Mouse (Mus musculus) urinary bladder, postnatal 0 days (tissue): ENCODE results near the gene Stfa2. TPM values are rescaled to one million over a fixed set of nuclear protein-coding genes. Genes with fewer than 3 reads are reported as not detected.

ENCODE experiments used
- polyA plus RNA-seq: library from polyadenylated mRNA; unstranded; fragments of >200 nt; fragmentation: Nextera tagmentation; extraction: Ambion mirVana; gene quantifications from 2 replicates; pipeline ENCODE4 v1.2.1, GENCODE M21; 2015

The Stfa2 gene
- 1.3 and 12.5 TPM in 2 replicates for polyA plus RNA-seq

DNA sequence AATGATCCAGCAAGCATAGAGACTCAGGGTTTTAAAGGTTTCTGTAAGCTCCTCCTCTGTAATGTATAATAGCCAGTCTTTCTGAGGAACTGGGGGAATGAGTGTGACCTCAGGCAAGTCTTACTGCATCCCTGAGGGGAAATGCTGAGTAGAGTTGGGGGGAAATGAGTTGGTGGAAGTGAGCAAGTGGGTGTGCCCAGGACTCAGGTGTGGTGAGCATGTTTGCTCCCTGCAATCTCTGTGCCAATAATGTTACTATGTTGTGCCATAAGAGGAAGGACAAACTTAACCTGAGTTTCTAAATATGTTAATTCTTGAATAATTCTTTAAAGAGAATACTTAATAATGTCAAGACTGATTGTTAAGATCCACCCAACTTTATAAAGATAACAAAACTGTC is at the start of gene Stfa2:
Gene Stfa2 (minus strand): TSS at position 101 of the 400 bp plus-strand sequence.

DNA sequence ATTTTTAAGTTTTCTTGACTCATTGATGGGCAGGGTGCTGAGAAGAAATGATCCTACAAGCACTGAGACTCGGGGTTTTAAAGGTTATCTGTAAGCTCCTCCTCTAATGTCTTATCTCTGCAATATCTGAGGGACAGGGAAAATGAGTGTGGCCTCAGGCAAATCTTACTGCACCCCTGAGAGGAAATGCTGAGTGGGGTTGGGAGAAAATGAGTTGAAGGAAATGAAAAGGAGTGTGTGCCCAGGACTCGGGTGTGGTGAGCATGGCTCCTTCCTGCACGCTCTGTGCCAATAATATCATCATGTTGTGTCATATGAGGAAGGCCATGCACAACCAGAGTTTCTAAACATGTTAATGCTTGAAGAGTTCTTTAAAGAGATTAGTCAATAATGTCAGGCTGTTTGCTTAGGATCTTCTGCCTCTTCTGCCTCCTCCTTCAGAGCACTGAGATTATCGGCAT is 47.1 kb upstream of the Stfa2 start, which contains the start of gene Stfa3:
Gene Stfa3 (minus strand): TSS at position 51 of the 461 bp plus-strand sequence.

DNA sequence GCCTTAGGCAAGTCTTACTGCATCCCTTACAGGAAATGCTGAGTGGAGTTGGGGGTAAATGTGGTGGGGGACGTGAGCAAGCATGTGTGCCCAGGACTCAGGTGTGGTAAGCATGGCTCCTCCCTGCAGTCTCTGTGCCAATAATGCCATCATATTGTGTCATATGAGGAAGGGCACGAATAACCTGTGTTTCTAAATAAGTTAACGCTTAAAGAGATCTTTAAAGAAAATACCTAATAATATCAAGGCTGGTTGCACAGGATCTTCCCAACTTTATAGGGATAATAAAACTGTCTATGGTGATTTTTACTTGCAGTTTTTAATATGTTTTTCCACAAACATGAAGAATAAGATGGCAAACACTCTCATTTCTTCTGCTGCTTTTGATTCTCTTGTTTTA is 40.6 kb downstream of the Stfa2 start, which contains the start of gene BC100530:
Gene BC100530 (minus strand): TSS at position 101 of the 400 bp plus-strand sequence.

Other genes with a start within 250 kb of the Stfa2 start
- gene Gm5483, start 224.2 kb downstream of the Stfa2 start, polyA plus RNA-seq, result 4.8 and 21.3 TPM in 2 replicates
- 3.4 TPM in 1 of 2 replicates, not detected in the other for gene Gm5416, start 198.1 kb downstream of the Stfa2 start, polyA plus RNA-seq
- gene 2010005H15Rik, start 187.0 kb downstream of the Stfa2 start, polyA plus RNA-seq, result 3.6 and 37.1 TPM in 2 replicates
- 5.1 and 29.0 TPM in 2 replicates for gene Stfa1, start 131.5 kb downstream of the Stfa2 start, polyA plus RNA-seq
- not detected in 2 replicates for gene BC117090, start 74.1 kb downstream of the Stfa2 start, polyA plus RNA-seq
- gene BC100530, start 40.7 kb downstream of the Stfa2 start, polyA plus RNA-seq, result 4.3 and 18.5 TPM in 2 replicates
- gene Stfa3, start 46.9 kb upstream of the Stfa2 start, polyA plus RNA-seq, result 1.9 and 21.6 TPM in 2 replicates
- gene Casr, start 153.7 kb upstream of the Stfa2 start, polyA plus RNA-seq, result not detected in 2 replicates